Mouse (Mus musculus) MEL (cell line): ENCODE measurements at regions not wholly inside any gene's neighbourhood (a gene's known extent, or its start where the extent isn't known, plus 50 kb on each side); places are given as distances from the start of the nearest gene placed in this dataset.
"Not testable (repeated sequence)": the region's sequence is repeated elsewhere in the genome, so short reads cannot be mapped to it uniquely, and the experiment has no call there.

Experiments
- DNase-seq: peaks from one replicate; pipeline ENCODE4 v3.0.0; 2011; ENCODE audit warnings: low read depth, low spot score
- H3K27ac ChIP-seq: 2 replicates; pipeline ENCODE4 v1.5.1; 2012; ENCODE audit warnings: low read depth, mild to moderate bottlenecking, control low read depth, low read length, moderate library complexity; ENCODE audit not compliant: control insufficient read depth
- H3K27me3 ChIP-seq, 2 experiments: fragments of 150-350 bp in 1 of 2; sonication (generic) in 1 of 2; 2 replicates each; pipeline ENCODE4 v1.6.1; 2012; ENCODE audit warnings: low read length in 2 of 2, mild to moderate bottlenecking in 2 of 2, improper control_type of control experiment in 1 of 2, moderate library complexity in 1 of 2; ENCODE audit not compliant: insufficient read depth in 2 of 2, control insufficient read depth in 1 of 2
- H3K36me3 ChIP-seq, 2 experiments: 2 replicates each; pipeline ENCODE4 v1.6.1; 2012 to 2014; ENCODE audit warnings: low read length in 2 of 2, improper control_type of control experiment in 1 of 2, inconsistent platforms in 1 of 2, mild to moderate bottlenecking in 1 of 2; ENCODE audit not compliant: insufficient read depth in 2 of 2, control insufficient read depth in 1 of 2
- H3K4me1 ChIP-seq, 2 experiments: fragments of 150-350 bp in 1 of 2; sonication (generic) in 1 of 2; 2 replicates each; pipeline ENCODE4 v1.6.1; 2012; ENCODE audit warnings: low read length in 2 of 2, improper control_type of control experiment in 1 of 2, mild to moderate bottlenecking in 1 of 2; ENCODE audit not compliant: insufficient read depth in 2 of 2, control insufficient read depth in 1 of 2
- H3K4me3 ChIP-seq, 2 experiments: fragments of 150-350 bp in 1 of 2; sonication (generic) in 1 of 2; 2 replicates each; pipeline ENCODE4 v1.5.1; 2012; ENCODE audit warnings: low read depth in 2 of 2, low read length in 2 of 2, mild to moderate bottlenecking in 2 of 2, moderate library complexity in 2 of 2, control low read depth in 1 of 2, improper control_type of control experiment in 1 of 2; ENCODE audit not compliant: control insufficient read depth in 1 of 2, insufficient read depth in 1 of 2
- H3K79me2 ChIP-seq: 2 replicates; pipeline ENCODE4 v1.6.1; 2012; ENCODE audit warnings: mild to moderate bottlenecking, low read length, moderate library complexity; ENCODE audit not compliant: control insufficient read depth, poor library complexity, insufficient read depth
- H3K9ac ChIP-seq: 2 replicates; pipeline ENCODE4 v1.6.1; 2012; ENCODE audit warnings: low read depth, mild to moderate bottlenecking, control low read depth, low read length, moderate library complexity; ENCODE audit not compliant: control insufficient read depth, poor library complexity, severe bottlenecking
- H3K9me3 ChIP-seq: fragments of 150-350 bp; sonication (generic); replicated peaks from 2 replicates; pipeline ENCODE4 v1.6.1; 2012; ENCODE audit warnings: mild to moderate bottlenecking, low read length, improper control_type of control experiment, moderate library complexity; ENCODE audit not compliant: insufficient read depth
- CHD2 ChIP-seq: IDR thresholded peaks from 2 replicates; pipeline ENCODE4 v1.6.1; 2011; ENCODE audit warnings: low read length, improper control_type of control experiment
- CTCF ChIP-seq, 3 experiments: IDR thresholded peaks in 2 of 3; conservative IDR thresholded peaks in 1 of 3; 2 replicates each; pipeline ENCODE4 v1.5.1; 2011 to 2012; ENCODE audit warnings: low read length in 3 of 3, low read depth in 2 of 3, mild to moderate bottlenecking in 2 of 3, improper control_type of control experiment in 1 of 3, inconsistent platforms in 1 of 3, mixed read lengths in 1 of 3, moderate library complexity in 1 of 3; ENCODE audit not compliant: control insufficient read depth in 1 of 3, insufficient read depth in 1 of 3, poor library complexity in 1 of 3, severe bottlenecking in 1 of 3
- E2F4 ChIP-seq: IDR thresholded peaks from 2 replicates; pipeline ENCODE4 v1.6.1; 2011; ENCODE audit warnings: low read depth, low read length, improper control_type of control experiment, borderline replicate concordance
- ELF1 ChIP-seq: IDR thresholded peaks from 2 replicates; pipeline ENCODE4 v1.6.1; 2014; ENCODE audit warnings: low read depth, mild to moderate bottlenecking, inconsistent platforms, low read length, improper control_type of control experiment, moderate library complexity
- EP300 ChIP-seq, 2 experiments: IDR thresholded peaks; 2 replicates each; pipeline ENCODE4 v1.6.1; 2011; ENCODE audit warnings: improper control_type of control experiment in 2 of 2, low read length in 2 of 2, low read depth in 1 of 2, mild to moderate bottlenecking in 1 of 2
- GABPA ChIP-seq: IDR thresholded peaks from 2 replicates; pipeline ENCODE4 v1.6.1; 2012; ENCODE audit warnings: low read depth, mild to moderate bottlenecking, inconsistent platforms, low read length, improper control_type of control experiment, moderate library complexity
- GATA1 ChIP-seq: IDR thresholded peaks from 2 replicates; pipeline ENCODE4 v1.6.1; 2011; ENCODE audit warnings: low read depth, low read length, improper control_type of control experiment
- KAT2A ChIP-seq: conservative IDR thresholded peaks from 2 replicates; pipeline ENCODE4 v1.6.1; 2012; ENCODE audit warnings: low read depth, low read length, improper control_type of control experiment, inconsistent platforms
- MAZ ChIP-seq: IDR thresholded peaks from 2 replicates; pipeline ENCODE4 v1.6.1; 2012; ENCODE audit warnings: low read depth, mild to moderate bottlenecking, inconsistent platforms, low read length, improper control_type of control experiment
- MEF2A ChIP-seq: IDR thresholded peaks from 2 replicates; pipeline ENCODE4 v1.6.1; 2014; ENCODE audit warnings: low read depth, mild to moderate bottlenecking, inconsistent platforms, low read length, improper control_type of control experiment; ENCODE audit not compliant: poor library complexity, insufficient replicate concordance, severe bottlenecking; ENCODE audit errors: extremely low read depth
- MYB ChIP-seq: IDR thresholded peaks from 2 replicates; pipeline ENCODE4 v1.6.1; 2011; ENCODE audit warnings: mild to moderate bottlenecking, low read depth, low read length, improper control_type of control experiment
- NELFE ChIP-seq: IDR thresholded peaks from 2 replicates; pipeline ENCODE4 v1.6.1; 2011; ENCODE audit warnings: low read depth, low read length, improper control_type of control experiment
- POLR2AphosphoS2 ChIP-seq: IDR thresholded peaks from 2 replicates; pipeline ENCODE4 v1.6.1; 2011; ENCODE audit warnings: low read length, improper control_type of control experiment
- RAD21 ChIP-seq: IDR thresholded peaks from 2 replicates; pipeline ENCODE4 v1.6.1; 2011; ENCODE audit warnings: mild to moderate bottlenecking, low read depth, low read length, improper control_type of control experiment
- RCOR1 ChIP-seq: IDR thresholded peaks from 2 replicates; pipeline ENCODE4 v1.6.1; 2012; ENCODE audit warnings: low read depth, mild to moderate bottlenecking, inconsistent platforms, low read length, improper control_type of control experiment
- SMC3 ChIP-seq: IDR thresholded peaks from 2 replicates; pipeline ENCODE4 v1.6.1; 2011; ENCODE audit warnings: low read depth, low read length, improper control_type of control experiment
- TAL1 ChIP-seq: IDR thresholded peaks from 2 replicates; pipeline ENCODE4 v1.6.1; 2012; ENCODE audit warnings: mild to moderate bottlenecking, inconsistent platforms, low read length, moderate library complexity, mixed read lengths
- TCF12 ChIP-seq: IDR thresholded peaks from 2 replicates; pipeline ENCODE4 v1.6.1; 2014; ENCODE audit warnings: low read depth, mild to moderate bottlenecking, inconsistent platforms, low read length, improper control_type of control experiment, moderate library complexity
- UBTF ChIP-seq: IDR thresholded peaks from 2 replicates; pipeline ENCODE4 v1.6.1; 2012; ENCODE audit warnings: low read depth, mild to moderate bottlenecking, inconsistent platforms, low read length, improper control_type of control experiment, moderate library complexity, borderline replicate concordance; ENCODE audit not compliant: insufficient read depth
- USF1 ChIP-seq: IDR thresholded peaks from 2 replicates; pipeline ENCODE4 v1.6.1; 2014; ENCODE audit warnings: low read depth, mild to moderate bottlenecking, inconsistent platforms, low read length, improper control_type of control experiment, moderate library complexity
- USF2 ChIP-seq, 2 experiments: IDR thresholded peaks; 2 replicates each; pipeline ENCODE4 v1.6.1; 2011 to 2012; ENCODE audit warnings: improper control_type of control experiment in 2 of 2, low read length in 2 of 2, borderline replicate concordance in 1 of 2, inconsistent platforms in 1 of 2, low read depth in 1 of 2, mild to moderate bottlenecking in 1 of 2; ENCODE audit not compliant: insufficient read depth in 1 of 2
- ZC3H11A ChIP-seq: IDR thresholded peaks from 2 replicates; pipeline ENCODE4 v1.6.1; 2012; ENCODE audit warnings: low read depth, mild to moderate bottlenecking, inconsistent platforms, low read length, improper control_type of control experiment
- ZKSCAN1 ChIP-seq: IDR thresholded peaks from 2 replicates; pipeline ENCODE4 v1.6.1; 2012; ENCODE audit warnings: low read depth, mild to moderate bottlenecking, inconsistent platforms, low read length, improper control_type of control experiment, moderate library complexity
- ZNF384 ChIP-seq: IDR thresholded peaks from 2 replicates; pipeline ENCODE4 v1.6.1; 2012; ENCODE audit warnings: low read depth, mild to moderate bottlenecking, inconsistent platforms, low read length, improper control_type of control experiment

DNA sequence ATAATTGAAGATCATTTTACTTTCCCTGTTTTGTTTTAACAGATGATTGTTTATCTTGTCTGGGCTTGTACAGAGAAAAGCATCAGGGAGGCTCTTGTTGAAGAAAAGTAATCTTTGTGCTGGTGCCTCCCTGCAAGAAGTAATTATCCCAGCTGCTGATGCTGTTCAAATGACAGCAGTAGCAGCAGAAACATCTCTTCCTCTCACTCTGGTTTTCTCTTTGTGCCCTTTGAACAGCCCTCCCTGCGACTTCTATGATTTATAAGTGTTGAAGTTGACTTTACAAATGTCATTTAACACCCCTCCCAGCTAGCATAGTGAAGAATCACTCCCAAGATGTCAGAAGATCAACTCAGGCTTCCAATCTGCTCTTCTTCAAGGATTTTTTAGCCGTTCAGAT, 286.5 kb upstream of the Ghitm start:
- TF ChIP-seq ZNF384 (no peak), MEF2A (no peak), USF2 (IDR thresholded peaks at IDR 0.05; ENCODE audit: borderline replicate concordance in 1 of 2, insufficient read depth in 1 of 2, low read depth in 1 of 2, low read length in 2 of 2) (no peak), EP300 (IDR thresholded peaks at IDR 0.05; ENCODE audit: low read depth in 1 of 2, low read length in 2 of 2) (no peak), ZKSCAN1 (no peak), USF1 (no peak), RAD21 (no peak)
- Histone ChIP-seq H3K4me1 (no peaks in the 10 kb centered on the region), H3K27me3 (no peaks in the 10 kb centered on the region), H3K9ac (no peak overlapping the region), H3K36me3 (no peaks in the 10 kb centered on the region), H3K4me3 (no peak overlapping the region), H3K79me2 (no peaks in the 10 kb centered on the region), H3K27ac (no peak overlapping the region), H3K9me3 (no peaks in the 10 kb centered on the region)
- DNase-seq, result no peak

- not testable (repeated sequence) for DNase-seq, H3K4me1 ChIP-seq, H3K27ac ChIP-seq, H3K27me3 ChIP-seq, H3K9me3 ChIP-seq, H3K36me3 ChIP-seq, H3K79me2 ChIP-seq, H3K4me3 ChIP-seq, H3K9ac ChIP-seq
Measured at GRCm38 (mm10) chr14:37412583-37412982, 277.5 kb upstream of the Ghitm start.

- no peak for DNase-seq
- Histone ChIP-seq H3K9ac (no peak overlapping the region), H3K27me3 (no peaks in the 10 kb centered on the region), H3K27ac (no peak overlapping the region), H3K36me3 (no peaks in the 10 kb centered on the region), H3K4me3 (no peak overlapping the region), H3K9me3 (no peaks in the 10 kb centered on the region), H3K79me2 (no peaks in the 10 kb centered on the region), H3K4me1 (no peaks in the 10 kb centered on the region)
- TF ChIP-seq MAZ (no peak), GATA1 (no peak), UBTF (no peak), TCF12 (no peak), RAD21 (no peak), ZNF384 (no peak), POLR2AphosphoS2 (no peak), NELFE (no peak), GABPA (no peak), SMC3 (no peak), ZC3H11A (no peak), CHD2 (no peak), KAT2A (no peak), MYB (no peak), ELF1 (no peak), TAL1 (no peak), E2F4 (no peak), RCOR1 (no peak), USF2 (IDR thresholded peaks at IDR 0.05; ENCODE audit: borderline replicate concordance in 1 of 2, insufficient read depth in 1 of 2, low read depth in 1 of 2, low read length in 2 of 2) (no peak), CTCF (IDR thresholded peaks at IDR 0.05 in 2 of 3, conservative IDR thresholded peaks at IDR 0.05 in 1 of 3; ENCODE audit: control insufficient read depth in 1 of 3, insufficient read depth in 1 of 3, low read depth in 2 of 3, low read length in 3 of 3, poor library complexity in 1 of 3, severe bottlenecking in 1 of 3) (no peak)
Measured at GRCm38 (mm10) chr14:37371972-37372371, 236.9 kb upstream of the Ghitm start.
